Mouse (Mus musculus) CD4-positive helper T cell, adult 2 months (primary cell): ENCODE data around the gene Elovl7.

Experiments
- DNase-seq: peaks from one replicate; pipeline ENCODE4 v3.0.0-alpha.2; 2012; ENCODE audit warnings: low read depth, missing footprints, low spot score

Gene Elovl7

GRCm38 (mm10) chr13:108302957-108303675, 88.9 kb downstream of the Elovl7 start:
- peak; percentile 74 for DNase-seq

- peak; percentile 32 for DNase-seq
Observed at GRCm38 (mm10) chr13:108303841-108304240, 89.6 kb downstream of the Elovl7 start.

- peak; percentile 18 for DNase-seq
Observed at GRCm38 (mm10) chr13:108304680-108305079, 90.5 kb downstream of the Elovl7 start.

GRCm38 (mm10) chr13:108315702-108316486, 101.7 kb downstream of the Elovl7 start, which contains the start of gene Depdc1b:
Gene Depdc1b (plus strand): TSS chr13:108316332.
- DNase-seq: peak; percentile 93

GRCm38 (mm10) chr13:108316487-108316903, 102.3 kb downstream of the Elovl7 start:
- no peak for DNase-seq

GRCm38 (mm10) chr13:108317414-108317813, 103.2 kb downstream of the Elovl7 start:
- DNase-seq: no peak

GRCm38 (mm10) chr13:108319028-108319427, 104.8 kb downstream of the Elovl7 start:
- DNase-seq: no peak

GRCm38 (mm10) chr13:108320216-108320615, 106.0 kb downstream of the Elovl7 start:
- DNase-seq: no peak

- DNase-seq: no peak
Observed at GRCm38 (mm10) chr13:108322466-108322865, 108.3 kb downstream of the Elovl7 start.

- no peak for DNase-seq
Observed at GRCm38 (mm10) chr13:108323317-108323716, 109.1 kb downstream of the Elovl7 start.

GRCm38 (mm10) chr13:108323866-108324829, 109.9 kb downstream of the Elovl7 start:
- DNase-seq: no peak

GRCm38 (mm10) chr13:108325871-108326270, 111.7 kb downstream of the Elovl7 start:
- DNase-seq: no peak

- no peak for DNase-seq
Observed at GRCm38 (mm10) chr13:108326351-108326750, 112.1 kb downstream of the Elovl7 start.

- DNase-seq: no peak
Observed at GRCm38 (mm10) chr13:108327047-108327446, 112.8 kb downstream of the Elovl7 start.

GRCm38 (mm10) chr13:108328406-108329180, 114.4 kb downstream of the Elovl7 start:
- no peak for DNase-seq

GRCm38 (mm10) chr13:108329693-108330092, 115.5 kb downstream of the Elovl7 start:
- DNase-seq: peak; percentile 60
